Mouse (Mus musculus) hindbrain, embryonic 16.5 days (tissue): ENCODE data around the gene Adamtsl4. TPM values are rescaled to one million over a fixed set of nuclear protein-coding genes. Genes with fewer than 3 reads are reported as not detected.
A peak's percentile ranks its signal among the peaks of the same experiment; 100 is the strongest.
"Not testable (repeated sequence)": the region's sequence is repeated elsewhere in the genome, so short reads cannot be mapped to it uniquely, and the experiment has no call there.

ENCODE experiments used
- ATAC-seq: fragments of 200-750 bp; cut with Nextera tagmentation; 2 replicates; pipeline ENCODE4 v1.8.0; 2017; ENCODE audit warnings: moderate TSS enrichment, moderate library complexity
- H3K27ac ChIP-seq: fragments of 300-500 bp; sonication (generic); 2 replicates; pipeline ENCODE4 v1.5.1; 2014; ENCODE audit warnings: low read depth, mild to moderate bottlenecking, control low read depth, low read length, moderate library complexity
- H3K27me3 ChIP-seq: fragments of 300-500 bp; sonication (generic); replicated peaks from 2 replicates; pipeline ENCODE4 v1.6.1; 2014; ENCODE audit warnings: low read length; ENCODE audit not compliant: control insufficient read depth, insufficient read depth
- H3K36me3 ChIP-seq: fragments of 300-500 bp; sonication (generic); 2 replicates; pipeline ENCODE4 v1.6.1; 2014; ENCODE audit warnings: mild to moderate bottlenecking, low read length, moderate library complexity, mixed read lengths; ENCODE audit not compliant: control insufficient read depth, insufficient read depth
- H3K4me1 ChIP-seq: fragments of 300-500 bp; sonication (generic); 2 replicates; pipeline ENCODE4 v1.6.1; 2014; ENCODE audit warnings: low read depth, low read length; ENCODE audit not compliant: control insufficient read depth, insufficient read depth
- H3K4me2 ChIP-seq: fragments of 300-500 bp; sonication (generic); 2 replicates; pipeline ENCODE4 v1.6.1; 2014; ENCODE audit warnings: mild to moderate bottlenecking, low read length, control low read depth, moderate library complexity
- H3K4me3 ChIP-seq: fragments of 300-500 bp; sonication (generic); 2 replicates; pipeline ENCODE4 v1.5.1; 2014; ENCODE audit warnings: mild to moderate bottlenecking, low read length, control low read depth, moderate library complexity
- H3K9ac ChIP-seq: fragments of 300-500 bp; sonication (generic); 2 replicates; pipeline ENCODE4 v1.6.1; 2014; ENCODE audit warnings: low read depth, mild to moderate bottlenecking, control low read depth, low read length, moderate library complexity
- H3K9me3 ChIP-seq: fragments of 300-500 bp; sonication (generic); 2 replicates; pipeline ENCODE4 v1.6.1; 2014; ENCODE audit warnings: mild to moderate bottlenecking, low read length, moderate library complexity; ENCODE audit not compliant: control insufficient read depth
- WGBS: fragments of 180-500 bp; shearing (Covaris S2); extraction: QIAGEN DNeasy Blood & Tissue Kit; methylation state at CpG from one replicate; pipeline ENCODE4 v1.1.7; 2014; 5-methylcytosine and 5-hydroxymethylcytosine counted together
- polyA plus RNA-seq: library from polyadenylated mRNA; unstranded; fragments of >200 nt; fragmentation: Nextera tagmentation; extraction: Ambion mirVana; gene quantifications from 2 replicates; pipeline ENCODE4 v1.2.1, GENCODE M21; 2015

Adamtsl4 gene
- polyA plus RNA-seq, 1 experiment from 2014 or later: 1.4 TPM

DNA sequence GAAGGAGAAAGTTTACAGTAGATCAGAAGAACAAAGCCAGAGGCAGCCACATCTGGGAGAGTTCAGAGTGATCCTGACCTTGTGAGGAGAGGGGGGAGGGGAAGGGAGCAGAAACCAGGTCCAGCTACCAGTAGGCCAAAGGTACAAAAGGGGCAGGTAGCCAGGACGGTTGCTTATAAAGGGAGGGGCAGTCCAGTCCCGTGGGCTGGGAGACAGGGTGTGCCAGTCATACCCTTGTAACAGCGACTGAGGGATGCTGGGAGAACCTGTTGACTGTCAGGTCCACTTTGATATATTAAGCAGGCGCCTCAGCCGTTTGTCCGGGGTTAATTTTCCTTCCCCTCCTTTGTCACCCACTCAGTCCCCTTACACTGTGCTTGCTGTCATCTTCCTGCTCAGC is 12.9 kb downstream of the Adamtsl4 start:
- Histone ChIP-seq H3K27ac (peak overlapping the region; percentile 11; the same call in 1 of the 2 replicates), H3K4me2 (no peak overlapping the region), H3K4me3 (no peak overlapping the region), H3K4me1 (peaks cover 9% of the 10 kb centered on the region), H3K27me3 (no peaks in the 10 kb centered on the region), H3K9ac (no peak overlapping the region), H3K9me3 (no peaks in the 10 kb centered on the region), H3K36me3 (peaks cover 3% of the 10 kb centered on the region; the same call in 1 of the 2 replicates)
- ATAC-seq: no peak
- 10% methylated on average over 6 of the region's 6 CpGs for WGBS

- no peaks in the 10 kb centered on the region for H3K27me3 ChIP-seq
- 41% methylated on average over 2 of the region's 2 CpGs for WGBS
- H3K9me3 ChIP-seq: no peaks in the 10 kb centered on the region
- no peak overlapping the region for H3K9ac ChIP-seq
- H3K4me2 ChIP-seq: no peak overlapping the region
- H3K4me3 ChIP-seq: no peak overlapping the region
- H3K27ac ChIP-seq: no peak overlapping the region; the same call in 1 of the 2 replicates
- H3K4me1 ChIP-seq: peaks cover 9% of the 10 kb centered on the region
- H3K36me3 ChIP-seq: peaks cover 5% of the 10 kb centered on the region
- peak; percentile 37; the same call in 1 of the 2 replicates for ATAC-seq
Measured at GRCm38 (mm10) chr3:95674236-95674635, 13.5 kb downstream of the Adamtsl4 start.

GRCm38 (mm10) chr3:95673707-95674211 is 14.0 kb downstream of the Adamtsl4 start:
- ATAC-seq: no peak
- Histone ChIP-seq H3K27ac (no peak overlapping the region), H3K9ac (no peak overlapping the region), H3K4me2 (no peak overlapping the region), H3K9me3 (no peaks in the 10 kb centered on the region), H3K36me3 (peaks cover 5% of the 10 kb centered on the region), H3K4me1 (peaks cover 9% of the 10 kb centered on the region), H3K4me3 (no peak overlapping the region), H3K27me3 (no peaks in the 10 kb centered on the region)
- 30% methylated on average over 11 of the region's 11 CpGs for WGBS

GRCm38 (mm10) chr3:95672861-95673706 is 14.6 kb downstream of the Adamtsl4 start:
- 49% methylated on average over 10 of the region's 10 CpGs for WGBS
- H3K9me3 ChIP-seq: no peaks in the 10 kb centered on the region
- peaks cover 5% of the 10 kb centered on the region for H3K36me3 ChIP-seq
- no peak overlapping the region for H3K4me3 ChIP-seq
- H3K27ac ChIP-seq: peak overlapping the region; percentile 54; the same call in 1 of the 2 replicates
- no peak for ATAC-seq
- H3K27me3 ChIP-seq: no peaks in the 10 kb centered on the region
- H3K4me1 ChIP-seq: peaks cover 12% of the 10 kb centered on the region
- no peak overlapping the region; the same call in 1 of the 2 replicates for H3K9ac ChIP-seq
- no peak overlapping the region for H3K4me2 ChIP-seq

DNA sequence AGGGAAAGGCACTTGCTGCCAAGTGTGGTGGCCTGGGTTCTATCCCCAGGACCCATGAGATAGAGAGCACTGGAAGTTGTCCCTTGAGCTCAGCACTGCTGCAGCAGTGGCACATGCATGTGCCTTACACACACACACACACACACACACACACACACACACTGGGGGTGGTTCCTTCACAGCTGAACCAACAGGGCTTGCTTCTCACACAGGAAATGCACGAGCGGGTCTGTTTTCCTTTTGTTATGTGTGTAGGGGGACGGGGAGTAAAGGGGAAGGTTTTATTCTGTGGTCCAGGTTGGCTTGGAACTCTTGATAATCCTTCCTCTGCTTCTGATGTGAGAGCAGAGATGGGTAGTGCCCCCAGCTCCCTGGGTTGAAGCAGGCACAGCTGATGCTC is 15.3 kb downstream of the Adamtsl4 start:
- Histone ChIP-seq H3K4me1 (peaks cover 17% of the 10 kb centered on the region), H3K27ac (no peak overlapping the region), H3K4me3 (no peak overlapping the region), H3K9me3 (no peaks in the 10 kb centered on the region), H3K27me3 (no peaks in the 10 kb centered on the region), H3K36me3 (peaks cover 5% of the 10 kb centered on the region), H3K4me2 (no peak overlapping the region), H3K9ac (no peak overlapping the region)
- WGBS: 61% methylated on average over 3 of the region's 3 CpGs
- no peak for ATAC-seq

GRCm38 (mm10) chr3:95671201-95671600 is 16.5 kb downstream of the Adamtsl4 start:
- H3K36me3 ChIP-seq: peaks cover 5% of the 10 kb centered on the region
- H3K4me2 ChIP-seq: no peak overlapping the region
- 90% methylated on average over 5 of the region's 5 CpGs for whole genome bisulfite sequencing
- H3K9ac ChIP-seq: no peak overlapping the region
- H3K4me3 ChIP-seq: no peak overlapping the region
- no peaks in the 10 kb centered on the region for H3K27me3 ChIP-seq
- H3K9me3 ChIP-seq: no peaks in the 10 kb centered on the region
- H3K4me1 ChIP-seq: peaks cover 18% of the 10 kb centered on the region
- no peak for ATAC-seq
- no peak overlapping the region for H3K27ac ChIP-seq

- not testable (repeated sequence) for H3K4me3 ChIP-seq, H3K27ac ChIP-seq, H3K4me2 ChIP-seq, H3K36me3 ChIP-seq, ATAC-seq, H3K9ac ChIP-seq, H3K9me3 ChIP-seq, H3K27me3 ChIP-seq
- H3K4me1 ChIP-seq: peaks cover 17% of the 10 kb centered on the region
- WGBS: 96% methylated on average over 3 of the region's 3 CpGs
Measured at GRCm38 (mm10) chr3:95670419-95670818, 17.3 kb downstream of the Adamtsl4 start.

DNA sequence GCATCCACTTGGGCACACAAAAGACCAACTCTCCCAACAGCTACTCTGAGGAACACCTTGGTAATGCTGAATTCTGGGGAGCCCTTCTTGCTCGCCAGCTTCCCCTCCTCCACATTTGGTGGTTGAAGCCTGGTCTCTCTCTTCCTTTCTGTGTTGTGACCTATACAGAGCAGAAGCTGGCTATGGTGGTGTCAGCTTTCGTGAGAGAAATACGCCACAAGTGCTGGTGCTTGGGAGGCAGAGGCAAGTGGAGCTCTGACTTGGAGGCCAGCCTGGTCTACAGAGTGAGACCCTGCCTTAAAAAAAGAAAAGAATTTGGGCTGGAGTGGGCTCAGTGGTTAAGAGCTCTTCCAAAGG is 18.4 kb downstream of the Adamtsl4 start:
- Histone ChIP-seq H3K4me3 (no peak overlapping the region), H3K36me3 (peaks cover 7% of the 10 kb centered on the region), H3K27me3 (no peaks in the 10 kb centered on the region), H3K9me3 (no peaks in the 10 kb centered on the region), H3K9ac (no peak overlapping the region), H3K4me2 (no peak overlapping the region), H3K27ac (no peak overlapping the region), H3K4me1 (peaks cover 11% of the 10 kb centered on the region)
- ATAC-seq: no peak
- 92% methylated on average over 3 of the region's 3 CpGs for WGBS

- Histone ChIP-seq H3K4me2 (no peak overlapping the region), H3K27ac (peak overlapping the region; percentile 72; the same call in 1 of the 2 replicates), H3K4me1 (peaks cover 11% of the 10 kb centered on the region), H3K9ac (no peak overlapping the region), H3K27me3 (no peaks in the 10 kb centered on the region), H3K4me3 (no peak overlapping the region), H3K9me3 (no peaks in the 10 kb centered on the region), H3K36me3 (peaks cover 7% of the 10 kb centered on the region)
- no peak for ATAC-seq
- 70% methylated on average over 7 of the region's 7 CpGs for WGBS
Measured at GRCm38 (mm10) chr3:95668589-95669308, 19.0 kb downstream of the Adamtsl4 start.
